Mouse (Mus musculus): ENCODE data around the gene Sgpp2.

GRCm38 (mm10) chr1:78329861-78330260 is 19.7 kb downstream of the Sgpp2 start:
- TF ChIP-seq GATA1 (IDR thresholded peaks at IDR 0.05; ENCODE audit: borderline replicate concordance, low read length) (no peak), POLR2AphosphoS5 (IDR thresholded peaks at IDR 0.05; ENCODE audit: insufficient replicate concordance, low read depth, low read length) (no peak), CTCF (IDR thresholded peaks at IDR 0.05; ENCODE audit: low read depth, low read length) (no peak), TAL1 (conservative IDR thresholded peaks at IDR 0.05; ENCODE audit: low read depth, low read length) (no peak), GATA2 (IDR thresholded peaks at IDR 0.05; ENCODE audit: borderline replicate concordance, low read depth, low read length) (no peak)

Data from G1E (cell line).